Mouse (Mus musculus) lung, embryonic 16.5 days (tissue): Measurements from ENCODE around the gene Extl2. TPM values are rescaled to one million over a fixed set of nuclear protein-coding genes. Genes with fewer than 3 reads are reported as not detected.

Source experiments
- ATAC-seq: fragments of 200-750 bp; cut with Nextera tagmentation; 2 replicates; pipeline ENCODE4 v1.8.0; 2017; ENCODE audit warnings: low read depth, mild to moderate bottlenecking, moderate library complexity
- H3K27ac ChIP-seq: fragments of 300-500 bp; sonication (generic); 2 replicates; pipeline ENCODE4 v1.5.1; 2014; ENCODE audit warnings: mild to moderate bottlenecking, control low read depth, low read length
- H3K27me3 ChIP-seq: fragments of 300-500 bp; sonication (generic); 2 replicates; pipeline ENCODE4 v1.6.1; 2014; ENCODE audit warnings: low read depth, low read length, mixed read lengths; ENCODE audit not compliant: control insufficient read depth, insufficient read depth
- H3K36me3 ChIP-seq: fragments of 300-500 bp; sonication (generic); 2 replicates; pipeline ENCODE4 v1.6.1; 2014; ENCODE audit warnings: low read length; ENCODE audit not compliant: control insufficient read depth, insufficient read depth
- H3K4me1 ChIP-seq: fragments of 300-500 bp; sonication (generic); replicated peaks from 2 replicates; pipeline ENCODE4 v1.6.1; 2014; ENCODE audit warnings: low read length, mixed read lengths; ENCODE audit not compliant: control insufficient read depth, insufficient read depth
- H3K4me2 ChIP-seq: fragments of 300-500 bp; sonication (generic); 2 replicates; pipeline ENCODE4 v1.6.1; 2014; ENCODE audit warnings: low read depth, low read length, control low read depth
- H3K4me3 ChIP-seq: fragments of 300-500 bp; sonication (generic); 2 replicates; pipeline ENCODE4 v1.5.1; 2014; ENCODE audit warnings: mild to moderate bottlenecking, low read length, control low read depth
- H3K9ac ChIP-seq: fragments of 300-500 bp; sonication (generic); 2 replicates; pipeline ENCODE4 v1.6.1; 2014; ENCODE audit warnings: low read length, control low read depth
- H3K9me3 ChIP-seq: fragments of 300-500 bp; sonication (generic); 2 replicates; pipeline ENCODE4 v1.6.1; 2016; ENCODE audit warnings: low read length; ENCODE audit not compliant: control insufficient read depth
- WGBS: fragments of 180-500 bp; shearing (Covaris S2); extraction: QIAGEN DNeasy Blood & Tissue Kit; methylation state at CpG from one replicate; pipeline ENCODE4 v1.1.7; 2014; 5-methylcytosine and 5-hydroxymethylcytosine counted together
- polyA plus RNA-seq: library from polyadenylated mRNA; unstranded; fragments of >200 nt; fragmentation: Nextera tagmentation; extraction: Ambion mirVana; gene quantifications from 2 replicates; pipeline ENCODE4 v1.2.1, GENCODE M21; 2015

The Extl2 gene
- polyA plus RNA-seq, 1 experiment from 2014 or later: 16.9 TPM

DNA sequence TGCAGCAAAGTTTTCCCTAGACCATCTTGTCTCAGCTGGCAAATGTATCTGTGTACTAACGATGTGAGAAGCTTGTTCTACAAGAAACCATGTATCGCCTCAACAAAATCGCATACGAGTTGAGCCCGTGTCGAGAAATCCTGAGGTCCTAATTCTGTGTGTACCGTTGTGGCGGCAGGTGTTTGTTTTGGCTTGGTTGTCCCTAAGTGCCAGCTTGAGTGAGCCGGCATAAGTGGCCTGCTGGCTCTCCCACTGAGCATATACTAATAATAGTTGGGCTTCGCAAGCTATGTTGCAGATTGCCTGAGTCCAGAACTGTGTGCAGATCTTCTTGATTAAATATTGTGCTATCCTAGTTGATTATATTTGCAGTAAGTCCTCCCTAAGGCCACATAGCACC, 18.4 kb downstream of the Extl2 start:
- H3K4me1 ChIP-seq: no peaks in the 10 kb centered on the region
- no peaks in the 10 kb centered on the region for H3K27me3 ChIP-seq
- ATAC-seq: 0 out of 2 replicates have a peak, but pooled peaks have one; percentile 49
- no peak overlapping the region for H3K4me3 ChIP-seq
- H3K27ac ChIP-seq: no peak overlapping the region
- no peaks in the 10 kb centered on the region for H3K9me3 ChIP-seq
- H3K4me2 ChIP-seq: no peak overlapping the region
- H3K9ac ChIP-seq: no peak overlapping the region
- WGBS: 78% methylated on average over 10 of the region's 10 CpGs
- peaks cover 8% of the 10 kb centered on the region for H3K36me3 ChIP-seq

DNA sequence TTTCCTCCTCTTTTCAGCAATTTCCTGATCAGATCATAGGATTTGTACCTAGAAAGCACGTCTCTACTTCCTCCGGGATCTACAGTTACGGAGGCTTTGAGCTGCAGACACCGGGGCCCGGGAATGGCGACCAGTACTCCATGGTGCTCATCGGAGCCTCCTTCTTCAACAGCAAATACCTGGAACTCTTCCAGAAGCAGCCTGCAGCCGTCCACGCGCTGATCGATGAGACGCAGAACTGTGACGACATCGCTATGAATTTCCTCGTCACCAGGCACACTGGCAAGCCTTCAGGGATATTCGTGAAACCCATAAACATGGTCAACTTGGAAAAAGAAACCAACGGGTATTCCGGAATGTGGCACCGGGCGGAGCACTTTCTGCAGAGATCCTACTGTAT, 19.7 kb downstream of the Extl2 start:
- WGBS: 87% methylated on average over 20 of the region's 20 CpGs
- Histone ChIP-seq H3K4me1 (no peaks in the 10 kb centered on the region), H3K36me3 (peaks cover 8% of the 10 kb centered on the region), H3K9ac (no peak overlapping the region), H3K27me3 (no peaks in the 10 kb centered on the region), H3K4me2 (no peak overlapping the region), H3K9me3 (no peaks in the 10 kb centered on the region), H3K4me3 (no peak overlapping the region), H3K27ac (no peak overlapping the region)
- ATAC-seq: no peak

DNA sequence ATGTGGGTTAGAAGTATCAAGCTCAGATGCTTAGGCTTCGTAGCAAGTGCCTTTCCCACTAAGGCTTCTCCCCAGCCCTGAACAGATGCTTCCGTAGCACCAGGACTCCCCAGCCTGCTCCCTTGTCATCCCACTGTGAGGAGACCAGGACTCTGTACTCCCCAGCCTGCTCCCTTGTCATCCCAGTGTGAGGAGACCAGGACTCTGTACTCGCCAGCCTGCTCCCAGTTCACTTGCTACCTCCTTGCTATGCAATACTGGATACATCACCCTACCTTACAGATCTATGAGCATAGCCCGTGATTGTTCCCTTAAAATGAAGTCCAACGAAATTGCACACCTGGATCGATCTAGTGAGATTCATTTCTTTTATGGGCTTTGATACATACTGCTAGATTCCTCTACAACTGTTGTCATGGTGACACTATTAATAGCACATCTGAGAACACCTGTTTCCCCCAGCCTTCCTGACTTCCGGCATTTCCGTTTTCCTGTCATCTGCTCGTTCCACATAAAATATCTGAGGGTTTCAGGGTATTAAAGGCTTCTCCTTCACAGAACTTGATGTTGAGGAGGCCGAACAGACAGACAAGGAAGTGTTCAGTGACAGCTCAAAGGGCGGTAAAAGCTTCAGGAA, 23.0 kb downstream of the Extl2 start:
- Histone ChIP-seq H3K4me1 (no peaks in the 10 kb centered on the region), H3K9me3 (no peaks in the 10 kb centered on the region), H3K9ac (no peak overlapping the region), H3K4me3 (no peak overlapping the region), H3K27ac (no peak overlapping the region), H3K27me3 (no peaks in the 10 kb centered on the region), H3K4me2 (no peak overlapping the region), H3K36me3 (peaks cover 8% of the 10 kb centered on the region)
- 55% methylated on average over 11 of the region's 11 CpGs for WGBS
- ATAC-seq: no peak

DNA sequence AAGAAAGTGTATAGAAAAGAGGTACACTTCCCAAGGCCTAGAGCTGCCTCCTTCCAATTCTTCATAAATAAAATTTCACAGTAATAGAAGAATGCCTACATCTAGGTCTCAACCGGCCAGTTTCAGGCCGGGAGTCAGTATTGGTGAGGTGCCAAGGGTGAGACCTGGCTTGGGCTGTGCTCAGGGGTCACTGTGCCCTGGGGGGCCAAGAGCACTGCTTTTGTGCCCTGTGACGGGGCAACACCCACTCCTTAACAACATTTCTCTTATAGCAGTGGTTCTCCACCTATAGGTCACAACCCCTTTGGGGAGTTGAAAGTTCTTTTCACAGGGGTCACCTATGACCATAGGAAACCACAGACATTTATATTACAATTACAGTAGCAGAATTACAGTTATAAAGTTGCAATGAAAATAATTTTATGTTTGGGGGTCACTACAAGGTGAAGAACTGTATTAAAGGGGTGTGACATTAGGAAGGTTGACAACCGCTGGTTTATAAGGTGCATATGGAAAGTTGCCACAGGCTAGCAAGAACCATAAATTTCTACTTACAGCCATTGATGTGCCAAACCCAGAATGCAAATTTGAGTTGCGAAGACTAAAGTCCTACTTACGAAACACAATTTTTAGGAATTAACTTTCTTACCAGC, 26.1 kb downstream of the Extl2 start:
- H3K9ac ChIP-seq: no peak overlapping the region
- H3K36me3 ChIP-seq: no peaks in the 10 kb centered on the region
- no peak overlapping the region for H3K27ac ChIP-seq
- H3K27me3 ChIP-seq: no peaks in the 10 kb centered on the region
- 53% methylated on average over 6 of the region's 6 CpGs for WGBS
- H3K4me3 ChIP-seq: no peak overlapping the region
- ATAC-seq: no peak
- no peaks in the 10 kb centered on the region for H3K4me1 ChIP-seq
- no peaks in the 10 kb centered on the region for H3K9me3 ChIP-seq
- no peak overlapping the region for H3K4me2 ChIP-seq

DNA sequence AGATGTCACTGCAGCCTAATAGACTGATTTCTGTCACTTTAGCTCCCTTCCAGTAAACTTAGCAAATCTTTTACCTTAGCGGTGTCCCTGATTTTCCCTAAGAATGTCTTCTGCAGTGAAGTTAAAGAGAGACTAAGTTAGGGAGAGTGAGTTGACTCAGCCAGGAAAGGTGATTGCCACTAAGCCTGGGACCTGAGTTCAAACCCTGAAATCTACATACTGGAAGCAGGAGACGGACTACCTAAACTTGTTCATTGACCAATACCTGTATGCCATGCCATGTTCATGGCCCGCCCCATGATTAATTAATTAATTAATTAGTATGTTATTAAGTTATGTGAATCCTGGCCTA, 26.6 kb downstream of the Extl2 start:
- H3K27me3 ChIP-seq: no peaks in the 10 kb centered on the region
- ATAC-seq: no peak
- H3K27ac ChIP-seq: no peak overlapping the region
- no peak overlapping the region for H3K9ac ChIP-seq
- H3K4me3 ChIP-seq: no peak overlapping the region
- H3K9me3 ChIP-seq: no peaks in the 10 kb centered on the region
- H3K36me3 ChIP-seq: no peaks in the 10 kb centered on the region
- no peaks in the 10 kb centered on the region for H3K4me1 ChIP-seq
- H3K4me2 ChIP-seq: no peak overlapping the region
- WGBS: 63% methylated on average over 3 of the region's 3 CpGs

DNA sequence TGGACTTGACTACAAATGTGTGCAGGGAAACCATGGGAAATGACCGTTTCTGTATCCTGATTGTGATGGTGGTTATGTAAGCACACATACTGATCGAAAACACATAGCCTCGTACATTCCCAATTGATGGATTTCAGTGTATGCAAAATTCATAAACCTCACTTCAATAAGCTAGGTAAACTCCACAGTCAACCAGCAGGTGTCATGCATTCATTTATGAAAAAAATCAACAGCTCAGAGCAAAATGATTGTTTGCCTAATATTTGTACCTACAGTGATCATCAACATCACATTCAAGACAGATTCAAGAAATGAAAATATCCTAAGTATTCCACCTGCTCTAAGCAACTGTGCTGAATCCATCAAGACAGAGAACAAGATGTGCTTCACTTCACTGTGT, 33.5 kb downstream of the Extl2 start:
- H3K36me3 ChIP-seq: no peaks in the 10 kb centered on the region
- no peak overlapping the region for H3K27ac ChIP-seq
- 75% methylated on average over 3 of the region's 3 CpGs for WGBS
- H3K27me3 ChIP-seq: no peaks in the 10 kb centered on the region
- no peak overlapping the region for H3K4me2 ChIP-seq
- ATAC-seq: no peak
- no peaks in the 10 kb centered on the region for H3K9me3 ChIP-seq
- no peak overlapping the region for H3K9ac ChIP-seq
- H3K4me1 ChIP-seq: no peaks in the 10 kb centered on the region
- H3K4me3 ChIP-seq: no peak overlapping the region

DNA sequence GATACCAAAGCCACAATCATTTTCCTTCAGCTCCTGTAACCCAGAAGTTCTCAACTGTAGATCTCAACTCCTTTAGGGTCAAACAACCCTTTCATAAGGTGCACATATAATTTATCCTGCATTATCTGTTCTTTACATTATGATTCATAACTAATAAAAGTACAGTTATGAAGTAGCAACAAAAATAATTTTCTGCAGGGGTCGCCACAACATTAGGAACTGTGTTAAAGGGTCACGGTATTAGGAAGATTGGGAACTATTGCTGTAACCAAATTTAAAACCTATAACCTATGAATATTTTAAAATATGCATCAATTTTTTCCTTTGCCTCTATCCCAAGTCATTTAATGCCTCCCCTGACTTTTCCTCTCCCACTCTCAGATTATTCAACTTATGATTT, 38.7 kb downstream of the Extl2 start:
- Histone ChIP-seq H3K9me3 (no peaks in the 10 kb centered on the region), H3K27me3 (no peaks in the 10 kb centered on the region), H3K4me3 (no peak overlapping the region), H3K4me1 (no peaks in the 10 kb centered on the region), H3K4me2 (no peak overlapping the region), H3K9ac (no peak overlapping the region), H3K36me3 (no peaks in the 10 kb centered on the region), H3K27ac (no peak overlapping the region)
- no peak for ATAC-seq
- WGBS: 52% methylated on average over 2 of the region's 2 CpGs

DNA sequence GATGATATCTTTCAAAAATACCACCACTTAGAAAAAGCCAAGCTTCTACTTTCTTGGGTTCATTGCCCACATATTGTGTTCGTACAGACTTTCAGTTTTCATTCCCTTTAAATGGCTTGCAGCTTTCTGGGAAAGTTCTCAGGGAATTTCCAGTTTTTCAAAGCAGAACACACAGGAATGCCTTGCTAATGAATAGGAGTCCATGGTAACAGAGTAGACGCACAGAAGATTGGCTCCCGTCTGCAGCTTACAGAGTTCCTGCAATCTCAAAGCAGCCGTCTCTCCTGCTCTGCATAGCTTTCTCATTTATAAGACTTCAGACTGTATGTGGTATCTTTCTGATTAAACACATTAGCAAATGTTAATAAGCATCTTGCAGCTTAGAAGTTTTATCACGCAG, 39.8 kb downstream of the Extl2 start:
- H3K27me3 ChIP-seq: no peaks in the 10 kb centered on the region
- no peaks in the 10 kb centered on the region for H3K4me1 ChIP-seq
- no peak overlapping the region for H3K27ac ChIP-seq
- H3K4me3 ChIP-seq: no peak overlapping the region
- no peak for ATAC-seq
- WGBS: 56% methylated on average over 5 of the region's 5 CpGs
- H3K9me3 ChIP-seq: no peaks in the 10 kb centered on the region
- H3K9ac ChIP-seq: no peak overlapping the region
- H3K36me3 ChIP-seq: no peaks in the 10 kb centered on the region
- no peak overlapping the region for H3K4me2 ChIP-seq

DNA sequence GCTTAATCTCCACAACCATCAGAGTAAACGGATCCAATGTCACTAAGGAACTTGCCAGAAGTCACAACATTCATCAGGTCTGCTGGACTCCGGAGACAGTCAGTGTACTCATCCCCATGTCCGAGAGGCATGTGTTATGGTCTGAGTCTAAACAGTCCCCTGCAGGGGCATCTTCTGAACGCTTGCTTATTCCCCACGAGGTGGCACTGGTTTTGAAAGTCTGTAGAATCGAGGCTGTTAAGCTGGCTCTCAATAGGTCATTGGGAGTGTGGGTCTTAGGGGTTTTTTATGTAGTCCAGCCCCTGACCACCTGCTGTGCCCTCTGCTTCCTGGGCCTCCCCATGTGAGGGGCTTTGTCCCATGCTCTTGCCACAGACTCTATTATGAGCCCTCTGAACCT, 49.8 kb downstream of the Extl2 start:
- 54% methylated on average over 6 of the region's 6 CpGs for WGBS
- no peak for ATAC-seq
- Histone ChIP-seq H3K4me3 (no peak overlapping the region), H3K36me3 (no peaks in the 10 kb centered on the region), H3K4me2 (no peak overlapping the region), H3K9ac (no peak overlapping the region), H3K27me3 (no peaks in the 10 kb centered on the region), H3K4me1 (no peaks in the 10 kb centered on the region), H3K27ac (no peak overlapping the region), H3K9me3 (no peaks in the 10 kb centered on the region)
